Mouse (Mus musculus): ENCODE data around the gene Wiz. TPM values are rescaled to one million over a fixed set of nuclear protein-coding genes. Genes with fewer than 3 reads are reported as not detected.

Wiz gene
- polyA plus RNA-seq, 1 experiment from 2014 or later: 28.7 TPM

DNA sequence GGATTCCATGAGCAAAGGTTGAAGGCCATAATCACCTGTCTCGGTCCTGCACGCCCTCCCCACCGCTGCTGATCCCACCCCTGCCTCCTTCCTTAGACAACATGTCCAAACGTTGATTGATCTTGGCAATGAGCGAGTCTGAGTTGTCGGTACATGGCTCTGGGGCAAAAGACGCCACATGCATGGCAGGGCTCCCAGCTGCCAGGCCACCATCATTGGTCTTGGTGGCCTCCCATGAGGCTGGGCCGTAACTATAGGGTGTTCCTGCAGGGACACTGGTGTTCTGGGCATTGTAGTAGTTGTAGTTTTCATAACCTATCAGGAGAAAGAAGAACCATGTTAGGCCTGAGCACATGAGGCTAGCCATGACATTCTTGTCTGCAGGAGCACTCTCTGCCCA, 72.2 kb downstream of the Wiz start:
- Histone ChIP-seq H3K27me3 (no peaks in the 10 kb centered on the region), H3K4me3 (no peak overlapping the region), H3K4me2 (no peak overlapping the region), H3K36me3 (peaks cover 63% of the 10 kb centered on the region), H3K27ac (no peak overlapping the region), H3K4me1 (peaks cover 13% of the 10 kb centered on the region), H3K9me3 (no peaks in the 10 kb centered on the region), H3K9ac (no peak overlapping the region)
- WGBS: 91% methylated on average over 8 of the region's 8 CpGs
- ATAC-seq (ENCODE audit: insufficient number of reproducible peaks, insufficient read depth, low FRiP score, low TSS enrichment, low read depth): no peak

DNA sequence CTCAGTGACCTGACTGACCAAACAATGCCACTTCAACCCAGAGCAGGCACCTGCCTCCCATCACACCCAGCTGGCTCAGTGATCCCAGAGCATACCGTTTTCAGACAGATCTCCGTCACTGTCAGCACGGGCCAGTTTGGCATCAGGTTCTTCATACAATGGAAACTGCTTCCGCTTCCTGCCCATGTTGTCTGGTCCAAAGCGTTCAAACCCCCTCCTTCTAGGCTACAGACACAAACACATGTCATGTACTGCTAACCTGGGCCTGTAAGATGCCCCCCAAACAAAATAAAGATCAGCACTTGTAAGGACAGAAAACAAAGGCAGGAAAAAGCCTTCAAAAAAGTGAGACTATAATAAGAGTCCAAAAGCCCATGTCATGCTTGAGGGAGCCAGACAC, 73.7 kb downstream of the Wiz start:
- peaks cover 78% of the 10 kb centered on the region for H3K36me3 ChIP-seq
- no peaks in the 10 kb centered on the region for H3K9me3 ChIP-seq
- no peak overlapping the region for H3K4me2 ChIP-seq
- H3K27ac ChIP-seq: no peak overlapping the region
- no peaks in the 10 kb centered on the region for H3K27me3 ChIP-seq
- WGBS: 93% methylated on average over 5 of the region's 5 CpGs
- H3K4me3 ChIP-seq: no peak overlapping the region
- peaks cover 9% of the 10 kb centered on the region for H3K4me1 ChIP-seq
- no peak for ATAC-seq (ENCODE audit: insufficient number of reproducible peaks, insufficient read depth, low FRiP score, low TSS enrichment, low read depth)
- no peak overlapping the region for H3K9ac ChIP-seq

DNA sequence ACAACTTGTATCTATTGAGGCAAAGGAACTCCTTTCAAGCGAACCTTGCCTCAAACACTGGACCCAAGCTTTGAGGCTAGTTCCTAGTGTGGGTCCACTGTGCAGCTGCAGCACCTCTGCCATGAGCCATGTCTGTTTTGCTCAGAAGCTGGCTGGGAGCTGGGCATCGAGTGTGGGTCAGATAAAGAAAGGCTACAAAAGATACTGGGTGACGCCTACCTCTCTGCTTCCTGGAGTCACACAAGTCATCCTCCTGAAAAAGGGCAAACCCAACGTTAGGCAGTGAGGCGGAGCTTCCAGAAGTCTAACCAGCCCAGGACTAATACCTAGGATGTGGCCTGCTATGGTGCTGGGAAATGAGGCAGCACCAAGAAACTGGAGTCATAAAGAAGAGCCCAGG, 75.3 kb downstream of the Wiz start:
- no peak for ATAC-seq (ENCODE audit: insufficient number of reproducible peaks, insufficient read depth, low FRiP score, low TSS enrichment, low read depth)
- H3K36me3 ChIP-seq: peaks cover 94% of the 10 kb centered on the region

DNA sequence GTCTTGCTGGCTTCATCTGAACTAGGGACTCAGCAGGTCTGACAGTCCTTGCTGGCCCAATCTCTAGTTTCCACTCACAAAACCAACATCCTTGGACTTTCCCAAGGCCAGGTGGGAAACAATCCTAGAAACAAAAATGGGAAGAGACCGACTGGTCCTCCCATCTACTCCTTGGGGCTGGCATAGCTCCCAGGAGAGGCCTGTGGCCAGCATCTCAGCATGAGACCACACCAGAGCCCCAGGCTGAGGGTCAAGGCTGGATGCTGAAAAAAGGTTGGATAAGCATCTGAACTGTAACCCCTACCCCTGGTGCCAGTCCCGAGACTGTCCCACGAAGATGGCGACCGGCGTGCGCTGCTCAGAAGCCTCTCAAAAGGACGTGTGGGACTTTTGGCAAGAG, 76.4 kb downstream of the Wiz start:
- Histone ChIP-seq H3K36me3 (peaks cover 100% of the 10 kb centered on the region), H3K27me3 (no peaks in the 10 kb centered on the region), H3K9me3 (no peaks in the 10 kb centered on the region), H3K4me3 (no peak overlapping the region), H3K9ac (no peak overlapping the region), H3K27ac (no peak overlapping the region), H3K4me2 (no peak overlapping the region), H3K4me1 (no peaks in the 10 kb centered on the region)
- ATAC-seq (ENCODE audit: insufficient number of reproducible peaks, insufficient read depth, low FRiP score, low TSS enrichment, low read depth): no peak
- WGBS: 92% methylated on average over 8 of the region's 8 CpGs

More for the DNA sequence above, 75.3 kb downstream of the Wiz start:
- Histone ChIP-seq H3K4me3 (no peak overlapping the region), H3K27me3 (no peaks in the 10 kb centered on the region), H3K4me2 (no peak overlapping the region), H3K9me3 (no peaks in the 10 kb centered on the region), H3K9ac (no peak overlapping the region), H3K27ac (no peak overlapping the region), H3K4me1 (peaks cover 4% of the 10 kb centered on the region; the same call in 1 of the 2 replicates)
- 82% methylated on average over 5 of the region's 5 CpGs for WGBS

DNA sequence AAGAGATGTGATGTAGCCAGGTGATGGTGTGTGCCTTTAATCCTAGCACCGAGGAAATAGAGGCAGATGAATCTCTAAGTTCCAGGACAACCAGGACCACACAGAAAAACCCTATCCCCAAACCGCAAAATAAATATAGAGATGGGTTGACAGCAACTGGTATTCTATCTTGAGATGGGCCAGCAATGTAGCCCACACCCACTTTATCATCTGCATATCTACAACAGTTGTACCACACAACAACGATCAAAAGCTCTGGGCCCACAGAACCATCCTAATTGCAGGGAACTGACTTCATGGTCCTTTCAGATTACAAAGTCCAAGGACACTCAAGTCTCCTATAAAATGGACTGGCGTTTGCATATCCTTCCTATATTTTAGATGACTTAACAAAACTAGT, 81.3 kb downstream of the Wiz start:
- H3K36me3 ChIP-seq: peaks cover 100% of the 10 kb centered on the region
- H3K27me3 ChIP-seq: no peaks in the 10 kb centered on the region
- no peak overlapping the region for H3K27ac ChIP-seq
- H3K4me1 ChIP-seq: no peaks in the 10 kb centered on the region
- no peak for ATAC-seq (ENCODE audit: insufficient number of reproducible peaks, insufficient read depth, low FRiP score, low TSS enrichment, low read depth)
- H3K4me2 ChIP-seq: no peak overlapping the region
- no peaks in the 10 kb centered on the region for H3K9me3 ChIP-seq
- H3K9ac ChIP-seq: no peak overlapping the region
- whole genome bisulfite sequencing: 94% methylated on average over 4 of the region's 4 CpGs
- no peak overlapping the region for H3K4me3 ChIP-seq

Small RNAs within 50 kb of the gene (microRNA-seq; reads per million reads assigned to microRNA genes)
- not detected for gene Gm22201

Other genes starting within 250 kb of the Wiz start
- gene Notch3, start 222.6 kb downstream of the Wiz start, polyA plus RNA-seq (2015; fragmentation: Nextera tagmentation; extraction: Ambion mirVana): 16.1 and 16.8 TPM in 2 replicates
- 0.77 and 1.1 TPM in 2 replicates for gene Ephx3, start 199.9 kb downstream of the Wiz start, polyA plus RNA-seq (2015; fragmentation: Nextera tagmentation; extraction: Ambion mirVana)
- gene Brd4, start 104.7 kb downstream of the Wiz start, polyA plus RNA-seq (2015; fragmentation: Nextera tagmentation; extraction: Ambion mirVana): 106 and 117 TPM in 2 replicates
- gene Akap8, start 68.2 kb downstream of the Wiz start, polyA plus RNA-seq (2015; fragmentation: Nextera tagmentation; extraction: Ambion mirVana): 120 and 123 TPM in 2 replicates
- gene Akap8l, start 38.8 kb downstream of the Wiz start, polyA plus RNA-seq (2015; fragmentation: Nextera tagmentation; extraction: Ambion mirVana): 110 and 113 TPM in 2 replicates
- gene Rasal3, start 14.1 kb upstream of the Wiz start, polyA plus RNA-seq (2015; fragmentation: Nextera tagmentation; extraction: Ambion mirVana): 1.2 and 1.5 TPM in 2 replicates
- gene Pglyrp2, start 34.7 kb upstream of the Wiz start, polyA plus RNA-seq (2015; fragmentation: Nextera tagmentation; extraction: Ambion mirVana): 0.08 and 0.15 TPM in 2 replicates
- gene Cyp4f39, start 63.3 kb upstream of the Wiz start, polyA plus RNA-seq (2015; fragmentation: Nextera tagmentation; extraction: Ambion mirVana): 2.0 and 3.5 TPM in 2 replicates
- 18.4 and 20.3 TPM in 2 replicates for gene Cyp4f17, start 116.6 kb upstream of the Wiz start, polyA plus RNA-seq (2015; fragmentation: Nextera tagmentation; extraction: Ambion mirVana)
- 20.5 and 23.0 TPM in 2 replicates for gene Cyp4f16, start 147.1 kb upstream of the Wiz start, polyA plus RNA-seq (2015; fragmentation: Nextera tagmentation; extraction: Ambion mirVana)
- not detected in 2 replicates for gene Cyp4f37, start 231.9 kb upstream of the Wiz start, polyA plus RNA-seq (2015; fragmentation: Nextera tagmentation; extraction: Ambion mirVana)